Mouse (Mus musculus) hindbrain, embryonic 16.5 days (tissue): ENCODE data around the gene Rnase11. TPM values are rescaled to one million over a fixed set of nuclear protein-coding genes. Genes with fewer than 3 reads are reported as not detected.
"Not testable (repeated sequence)": the region's sequence is repeated elsewhere in the genome, so short reads cannot be mapped to it uniquely, and the experiment has no call there.

Experiments used
- ATAC-seq: fragments of 200-750 bp; cut with Nextera tagmentation; 2 replicates; pipeline ENCODE4 v1.8.0; 2017; ENCODE audit warnings: moderate TSS enrichment, moderate library complexity
- H3K27ac ChIP-seq: fragments of 300-500 bp; sonication (generic); 2 replicates; pipeline ENCODE4 v1.5.1; 2014; ENCODE audit warnings: low read depth, mild to moderate bottlenecking, control low read depth, low read length, moderate library complexity
- H3K27me3 ChIP-seq: fragments of 300-500 bp; sonication (generic); replicated peaks from 2 replicates; pipeline ENCODE4 v1.6.1; 2014; ENCODE audit warnings: low read length; ENCODE audit not compliant: control insufficient read depth, insufficient read depth
- H3K36me3 ChIP-seq: fragments of 300-500 bp; sonication (generic); 2 replicates; pipeline ENCODE4 v1.6.1; 2014; ENCODE audit warnings: mild to moderate bottlenecking, low read length, moderate library complexity, mixed read lengths; ENCODE audit not compliant: control insufficient read depth, insufficient read depth
- H3K4me1 ChIP-seq: fragments of 300-500 bp; sonication (generic); 2 replicates; pipeline ENCODE4 v1.6.1; 2014; ENCODE audit warnings: low read depth, low read length; ENCODE audit not compliant: control insufficient read depth, insufficient read depth
- H3K4me2 ChIP-seq: fragments of 300-500 bp; sonication (generic); 2 replicates; pipeline ENCODE4 v1.6.1; 2014; ENCODE audit warnings: mild to moderate bottlenecking, low read length, control low read depth, moderate library complexity
- H3K4me3 ChIP-seq: fragments of 300-500 bp; sonication (generic); 2 replicates; pipeline ENCODE4 v1.5.1; 2014; ENCODE audit warnings: mild to moderate bottlenecking, low read length, control low read depth, moderate library complexity
- H3K9ac ChIP-seq: fragments of 300-500 bp; sonication (generic); 2 replicates; pipeline ENCODE4 v1.6.1; 2014; ENCODE audit warnings: low read depth, mild to moderate bottlenecking, control low read depth, low read length, moderate library complexity
- H3K9me3 ChIP-seq: fragments of 300-500 bp; sonication (generic); 2 replicates; pipeline ENCODE4 v1.6.1; 2014; ENCODE audit warnings: mild to moderate bottlenecking, low read length, moderate library complexity; ENCODE audit not compliant: control insufficient read depth
- whole genome bisulfite sequencing: fragments of 180-500 bp; shearing (Covaris S2); extraction: QIAGEN DNeasy Blood & Tissue Kit; methylation state at CpG from one replicate; pipeline ENCODE4 v1.1.7; 2014; 5-methylcytosine and 5-hydroxymethylcytosine counted together
- polyA plus RNA-seq: library from polyadenylated mRNA; unstranded; fragments of >200 nt; fragmentation: Nextera tagmentation; extraction: Ambion mirVana; gene quantifications from 2 replicates; pipeline ENCODE4 v1.2.1, GENCODE M21; 2015

The Rnase11 gene
- polyA plus RNA-seq = not detected in 2 replicates

DNA sequence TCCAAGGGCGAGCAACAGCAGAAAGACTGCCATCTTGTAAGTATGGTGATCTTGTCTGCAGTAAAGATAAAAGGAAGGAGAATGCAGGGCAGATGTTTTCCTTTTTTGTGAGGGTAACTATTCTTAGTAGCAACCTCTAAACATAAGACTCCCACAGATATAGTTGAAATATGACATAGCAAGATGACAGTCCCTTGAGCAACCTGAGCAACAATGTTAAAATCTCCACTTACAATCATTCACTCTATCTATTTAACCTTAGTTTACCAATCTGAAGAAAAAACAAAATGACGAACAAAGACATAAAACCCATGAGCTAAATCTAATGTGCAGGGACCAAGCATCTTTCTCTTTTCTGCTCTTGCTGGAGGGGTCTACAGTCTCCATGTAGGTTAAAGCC, at the start of gene Rnase11:
Gene Rnase11 (minus strand): TSS at position 101 of the 400 bp plus-strand sequence.
- no peak within 1 kb of the TSS for H3K27ac ChIP-seq
- no peaks in the 10 kb centered on the region for H3K4me1 ChIP-seq
- no peak within 1 kb of the TSS for H3K4me3 ChIP-seq
- H3K9me3 ChIP-seq = no peaks in the 10 kb centered on the region
- H3K36me3 ChIP-seq = no peaks in the 10 kb centered on the region
- 93% methylated on average over 2 of the region's 2 CpGs for WGBS
- ATAC-seq = no peak
- no peak within 1 kb of the TSS for H3K9ac ChIP-seq
- H3K27me3 ChIP-seq = no peaks in the 10 kb centered on the region
- no peak within 1 kb of the TSS for H3K4me2 ChIP-seq

DNA sequence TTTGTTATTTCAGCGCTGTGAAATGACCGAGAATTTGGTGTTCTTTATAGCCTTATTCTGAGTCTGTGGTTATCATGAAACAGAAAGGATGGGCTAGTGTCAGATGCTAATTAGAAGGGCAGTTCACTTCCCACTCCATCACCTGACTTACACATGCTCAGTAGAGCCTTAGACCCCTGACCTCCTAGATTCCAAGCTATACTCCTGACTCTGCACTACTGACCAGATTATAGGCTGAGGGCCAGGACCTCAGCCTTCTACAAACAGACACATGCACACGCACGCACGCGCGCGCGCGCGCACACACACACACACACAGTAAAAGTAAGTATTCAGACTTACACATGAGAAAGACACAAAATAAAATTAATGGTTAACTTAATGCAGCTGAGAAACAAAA, 49.0 kb upstream of the Rnase11 start:
- H3K4me1 ChIP-seq = no peaks in the 10 kb centered on the region
- no peak overlapping the region for H3K4me3 ChIP-seq
- no peak overlapping the region for H3K4me2 ChIP-seq
- no peak overlapping the region for H3K27ac ChIP-seq
- H3K27me3 ChIP-seq = no peaks in the 10 kb centered on the region
- no peak overlapping the region for H3K9ac ChIP-seq
- H3K9me3 ChIP-seq = no peaks in the 10 kb centered on the region
- ATAC-seq = no peak
- WGBS = 95% methylated on average over 11 of the region's 11 CpGs
- no peaks in the 10 kb centered on the region for H3K36me3 ChIP-seq

DNA sequence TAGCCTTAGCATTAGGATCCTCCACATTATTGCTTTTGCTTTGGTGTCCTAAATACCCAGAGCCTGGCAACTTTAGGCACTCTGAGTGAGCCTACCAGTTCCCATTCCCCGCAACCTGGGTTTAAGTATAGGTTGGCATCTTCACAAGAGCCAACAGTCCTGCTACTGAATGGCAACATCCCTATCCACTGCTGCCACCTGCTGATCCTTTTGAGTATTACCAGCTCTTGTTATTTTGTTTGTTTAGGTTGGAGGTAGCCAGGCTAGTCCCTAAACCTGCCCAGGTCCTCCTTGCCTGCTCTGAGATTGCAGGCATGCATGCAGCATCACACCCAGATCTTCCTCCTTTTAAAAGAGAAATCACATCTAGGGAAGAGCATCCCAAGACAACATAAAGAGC, 48.3 kb upstream of the Rnase11 start:
- not testable (repeated sequence) for H3K27ac ChIP-seq, H3K36me3 ChIP-seq, H3K9me3 ChIP-seq, H3K4me3 ChIP-seq, H3K9ac ChIP-seq, H3K4me2 ChIP-seq, H3K4me1 ChIP-seq, H3K27me3 ChIP-seq
- ATAC-seq = peak; percentile 71
- 26% methylated on average over 1 of the region's 1 CpGs for WGBS

DNA sequence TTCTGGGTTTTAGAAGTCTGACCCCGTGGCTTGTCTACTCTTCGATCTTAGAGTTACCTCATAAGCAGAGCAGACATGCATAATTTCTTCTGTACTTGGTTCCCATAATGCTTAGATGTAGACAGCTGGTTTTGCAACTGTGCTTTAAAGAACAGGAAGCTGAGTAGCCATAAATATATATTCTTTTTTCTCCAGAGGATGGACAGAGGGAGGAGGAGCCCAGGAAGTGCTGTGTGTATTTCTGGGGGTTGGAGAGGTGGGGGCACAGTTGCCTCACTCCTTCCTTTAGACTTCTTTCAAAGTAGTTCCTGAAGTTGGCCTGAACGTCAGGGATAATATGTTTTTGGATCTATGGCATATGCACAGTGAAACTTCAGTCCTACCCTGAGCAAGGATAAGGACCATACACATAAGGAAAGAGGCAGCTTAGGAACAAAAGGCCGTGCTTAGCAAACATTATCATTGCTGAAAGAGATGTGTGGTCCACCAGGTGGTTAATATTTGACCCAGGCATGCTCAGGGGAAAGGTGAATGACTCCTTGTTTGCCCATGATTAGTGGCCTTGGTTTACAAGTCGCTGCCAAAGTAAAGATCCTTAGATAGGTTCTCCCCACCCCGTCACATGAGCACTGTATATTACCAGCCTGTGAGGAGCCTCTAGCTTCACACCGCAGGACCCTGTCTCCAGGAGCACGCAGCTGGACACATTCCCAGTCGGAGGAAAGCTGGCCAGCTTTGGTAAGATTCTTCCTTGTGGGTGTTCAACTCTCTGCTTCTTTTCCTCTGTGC, 46.0 kb upstream of the Rnase11 start:
- 61% methylated on average over 9 of the region's 9 CpGs for WGBS
- H3K4me1 ChIP-seq = no peaks in the 10 kb centered on the region
- H3K36me3 ChIP-seq = no peaks in the 10 kb centered on the region
- no peak overlapping the region for H3K27ac ChIP-seq
- no peak overlapping the region for H3K4me2 ChIP-seq
- no peak overlapping the region for H3K4me3 ChIP-seq
- H3K9me3 ChIP-seq = no peaks in the 10 kb centered on the region
- H3K27me3 ChIP-seq = no peaks in the 10 kb centered on the region
- no peak overlapping the region for H3K9ac ChIP-seq
- no peak for ATAC-seq

DNA sequence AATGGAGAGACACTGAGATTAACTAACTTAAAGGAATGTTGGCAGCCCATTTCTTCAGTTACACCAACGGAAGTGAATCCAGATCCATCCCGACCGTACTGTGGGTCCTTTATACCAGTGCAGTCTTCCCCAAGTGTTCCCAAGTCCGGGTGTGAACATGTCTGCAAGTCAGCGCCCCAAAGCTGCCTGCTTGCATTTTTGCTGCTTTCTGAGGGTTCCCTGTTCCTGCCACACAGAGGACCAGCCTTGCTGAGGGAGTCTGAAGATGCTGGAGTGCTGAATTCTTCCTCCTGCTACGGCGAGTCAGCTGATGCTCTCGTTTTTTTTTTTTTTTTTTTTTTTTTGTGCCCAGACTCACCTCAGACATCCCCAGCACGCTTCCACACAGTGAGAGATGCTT, 45.0 kb upstream of the Rnase11 start:
- H3K27me3 ChIP-seq = no peaks in the 10 kb centered on the region

DNA sequence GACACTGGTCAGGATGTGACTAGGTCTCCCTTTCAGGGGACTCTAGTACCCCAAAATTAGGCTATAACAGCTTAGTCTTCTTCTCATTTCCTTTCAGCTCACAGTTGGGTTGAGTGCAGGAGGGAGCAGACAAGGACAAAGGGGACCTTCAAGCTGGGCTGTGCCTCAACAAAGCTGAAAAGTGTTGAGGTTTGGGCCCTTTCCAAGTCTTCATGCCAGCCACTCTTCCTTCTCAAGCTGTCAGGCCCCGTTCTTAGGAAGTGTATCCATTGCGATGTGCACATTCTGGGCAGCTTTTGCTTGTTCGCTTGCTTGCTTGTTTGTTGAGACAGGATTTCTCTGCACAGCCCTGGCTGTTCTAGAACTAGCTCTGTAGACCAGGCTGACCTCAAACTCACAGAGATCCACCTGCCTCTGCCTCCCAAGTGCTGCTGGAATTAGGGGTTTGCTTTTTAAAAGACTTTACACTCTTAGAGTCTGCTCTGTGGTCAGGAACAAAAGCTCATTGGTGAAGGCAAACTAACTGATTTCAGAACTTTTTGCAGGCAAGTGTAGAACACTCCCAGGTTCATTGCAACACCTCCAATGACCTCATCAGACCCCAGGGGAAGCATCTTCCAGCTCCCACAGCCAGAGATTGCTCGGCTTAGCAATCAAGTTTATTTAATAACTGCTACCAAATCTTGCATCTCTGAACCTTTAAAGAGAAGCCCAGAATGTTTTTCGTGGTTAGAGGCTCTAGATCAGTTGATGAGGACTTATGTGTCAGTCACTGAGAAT, 44.3 kb upstream of the Rnase11 start:
- H3K27me3 ChIP-seq = no peaks in the 10 kb centered on the region
- H3K9me3 ChIP-seq = no peaks in the 10 kb centered on the region
- no peaks in the 10 kb centered on the region for H3K4me1 ChIP-seq
- ATAC-seq = no peak
- H3K36me3 ChIP-seq = no peaks in the 10 kb centered on the region
- no peak overlapping the region for H3K9ac ChIP-seq
- 77% methylated on average over 5 of the region's 5 CpGs for WGBS
- no peak overlapping the region for H3K4me3 ChIP-seq
- H3K4me2 ChIP-seq = no peak overlapping the region
- no peak overlapping the region for H3K27ac ChIP-seq

More for the DNA sequence above, 45.0 kb upstream of the Rnase11 start:
- H3K27ac ChIP-seq = no peak overlapping the region
- no peaks in the 10 kb centered on the region for H3K9me3 ChIP-seq
- H3K36me3 ChIP-seq = no peaks in the 10 kb centered on the region
- H3K4me2 ChIP-seq = no peak overlapping the region
- no peak overlapping the region for H3K9ac ChIP-seq
- WGBS = 76% methylated on average over 9 of the region's 9 CpGs
- H3K4me1 ChIP-seq = no peaks in the 10 kb centered on the region
- ATAC-seq = no peak
- no peak overlapping the region for H3K4me3 ChIP-seq

DNA sequence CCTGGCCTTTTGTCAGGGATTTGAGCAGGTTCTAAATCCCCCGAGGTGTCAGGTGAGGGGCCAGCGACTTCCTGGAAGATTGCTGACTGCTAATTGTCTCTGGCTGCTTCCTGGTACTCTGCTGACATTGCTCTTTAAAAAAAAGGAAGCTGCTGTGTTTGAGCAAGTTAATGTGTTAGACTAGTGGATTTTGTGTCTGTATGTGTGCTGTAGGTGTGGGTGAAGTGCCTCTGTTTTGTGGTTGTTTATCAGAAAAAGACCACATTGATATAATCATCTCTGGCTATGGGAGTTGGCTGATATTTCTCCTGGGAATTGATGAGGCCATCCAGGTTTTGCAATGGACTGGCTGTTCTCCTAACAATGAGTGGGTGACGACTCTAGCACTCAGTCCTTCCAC, 43.5 kb upstream of the Rnase11 start:
- no peak for ATAC-seq
- 40% methylated on average over 3 of the region's 3 CpGs for WGBS
- Histone ChIP-seq H3K4me2 (peak overlapping the region; percentile 13), H3K27ac (no peak overlapping the region), H3K36me3 (no peaks in the 10 kb centered on the region), H3K9ac (no peak overlapping the region), H3K27me3 (no peaks in the 10 kb centered on the region), H3K4me3 (no peak overlapping the region), H3K9me3 (no peaks in the 10 kb centered on the region), H3K4me1 (no peaks in the 10 kb centered on the region)

DNA sequence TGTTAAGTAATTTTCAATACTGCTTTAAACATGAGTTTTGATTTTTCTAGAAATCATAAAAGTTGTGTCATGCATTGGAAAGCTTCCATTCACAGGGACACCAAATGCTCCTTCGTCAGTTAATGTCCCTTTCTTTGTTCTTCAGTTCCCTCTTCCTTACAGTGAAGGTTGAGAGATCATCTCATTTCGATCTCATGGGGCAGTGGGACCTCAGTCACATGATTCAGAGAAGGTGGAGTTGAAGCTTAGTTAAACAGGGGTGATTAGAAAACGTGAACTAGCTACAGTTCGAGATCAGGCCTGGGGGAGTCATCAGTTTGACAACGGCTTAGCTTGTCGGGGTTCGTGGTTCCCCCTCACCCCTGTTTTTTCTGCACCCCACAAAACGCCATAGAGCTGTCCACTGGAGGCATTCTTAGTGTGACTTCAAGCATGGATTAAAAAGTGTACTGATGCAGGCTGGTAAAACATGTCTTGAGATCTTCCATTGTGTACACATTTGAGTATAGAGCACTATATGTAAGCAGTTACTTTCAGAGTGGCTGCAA, 42.2 kb upstream of the Rnase11 start:
- Histone ChIP-seq H3K9me3 (no peaks in the 10 kb centered on the region), H3K4me1 (no peaks in the 10 kb centered on the region; the same call in 1 of the 2 replicates), H3K4me2 (peak overlapping the region; percentile 78), H3K27ac (no peak overlapping the region), H3K27me3 (no peaks in the 10 kb centered on the region), H3K9ac (no peak overlapping the region), H3K36me3 (no peaks in the 10 kb centered on the region), H3K4me3 (peak overlapping the region; percentile 84)
- 51% methylated on average over 8 of the region's 8 CpGs for WGBS
- ATAC-seq = no peak
